In the genomic region with DNA sequence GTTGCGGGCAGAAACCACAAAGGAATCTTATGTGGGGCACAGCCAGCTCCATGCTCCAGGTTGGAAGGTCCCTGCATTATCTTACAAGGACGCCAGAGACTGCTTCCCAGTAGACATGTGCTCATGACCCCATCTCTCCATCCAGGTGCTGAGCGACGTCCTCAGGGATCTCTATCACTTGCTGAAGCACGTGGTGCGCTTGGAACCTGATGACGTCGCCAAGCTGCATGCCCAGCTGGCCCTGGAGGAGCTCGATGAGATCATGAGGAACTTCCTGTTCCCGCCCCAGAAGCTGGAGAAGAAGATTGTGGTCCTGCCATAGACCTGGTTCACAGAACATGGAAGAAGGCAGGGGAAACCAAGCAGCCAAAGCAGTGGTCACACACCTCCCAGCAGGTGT, we compare ENCODE assay signal across 34 mouse cellular contexts. TPM values are rescaled to one million over a fixed set of nuclear protein-coding genes. Genes with fewer than 3 reads are reported as not detected.
"Had no signal": no experiment of that assay in that cellular context is flagged by ENCODE, and none has a peak within 500 bp of the region (broad histone marks: within the 10 kb centered on the region; RNA-seq: fewer than 3 reads in every experiment).

No protein-coding gene starts in this region.

- ATAC-seq: liver, embryonic 12.5 days; liver, postnatal 0 days; lung, postnatal 0 days; midbrain, embryonic 13.5 days; midbrain, embryonic 15.5 days; midbrain, embryonic 16.5 days had no signal

- H3K36me3 ChIP-seq: liver, embryonic 12.5 days; liver, embryonic 13.5 days; liver, embryonic 15.5 days; lung, embryonic 15.5 days; midbrain, embryonic 13.5 days; midbrain, embryonic 15.5 days; neural tube, embryonic 12.5 days had no signal

- H3K27me3 ChIP-seq: limb, embryonic 12.5 days; limb, embryonic 13.5 days; limb, embryonic 15.5 days; liver, embryonic 12.5 days; liver, embryonic 13.5 days; liver, embryonic 15.5 days; lung, embryonic 15.5 days; midbrain, embryonic 12.5 days; midbrain, embryonic 13.5 days; midbrain, embryonic 15.5 days; neural tube, embryonic 12.5 days had no signal

- DNase-seq: left cerebral cortex, postnatal 4 days; liver; liver, embryonic 13.5 days; liver, postnatal 0 days; lung, adult 18-20 months; lung, adult 2 months; lung, embryonic 14.5 days; lung, postnatal 10 days; lung, postnatal 14 days; lung, postnatal 36 days; lung, postnatal 4 days; midbrain, embryonic 14.5 days had no signal

- H3K4me1 ChIP-seq: limb, embryonic 15.5 days; lung, embryonic 15.5 days; midbrain, embryonic 12.5 days; midbrain, embryonic 13.5 days; midbrain, embryonic 15.5 days; neural tube, embryonic 12.5 days had no signal

- H3K4me2 ChIP-seq: limb, embryonic 12.5 days; limb, embryonic 13.5 days; limb, embryonic 15.5 days; liver, embryonic 11.5 days; liver, embryonic 12.5 days; liver, embryonic 13.5 days; liver, embryonic 15.5 days; lung, embryonic 14.5 days; lung, embryonic 15.5 days; midbrain, embryonic 11.5 days; midbrain, embryonic 12.5 days; midbrain, embryonic 13.5 days; midbrain, embryonic 15.5 days; neural tube, embryonic 12.5 days had no signal

- H3K4me3 ChIP-seq: limb, embryonic 10.5 days; limb, embryonic 12.5 days; limb, embryonic 13.5 days; limb, embryonic 15.5 days; liver, embryonic 12.5 days; liver, embryonic 13.5 days; liver, embryonic 15.5 days; lung, embryonic 15.5 days; megakaryocyte, embryonic 14.5 days; midbrain, embryonic 10.5 days; midbrain, embryonic 12.5 days; midbrain, embryonic 13.5 days; midbrain, embryonic 15.5 days; myocyte; neural tube, embryonic 12.5 days had no signal

- H3K27ac ChIP-seq: limb, embryonic 10.5 days; limb, embryonic 12.5 days; limb, embryonic 13.5 days; limb, embryonic 15.5 days; liver, embryonic 12.5 days; liver, embryonic 13.5 days; liver, embryonic 14.5 days; liver, embryonic 15.5 days; lung, embryonic 15.5 days; macrophage; midbrain, embryonic 10.5 days; midbrain, embryonic 12.5 days; midbrain, embryonic 13.5 days; midbrain, embryonic 15.5 days; neural tube, embryonic 12.5 days had no signal

- H3K9ac ChIP-seq: limb, embryonic 12.5 days; limb, embryonic 13.5 days; limb, embryonic 15.5 days; liver, embryonic 12.5 days; liver, embryonic 13.5 days; liver, embryonic 14.5 days; liver, embryonic 15.5 days; liver, postnatal 0 days; lung, embryonic 14.5 days; lung, embryonic 15.5 days; midbrain, embryonic 12.5 days; midbrain, embryonic 13.5 days; midbrain, embryonic 15.5 days; neural tube, embryonic 12.5 days had no signal

- H3K9me3 ChIP-seq: limb, embryonic 10.5 days; limb, embryonic 12.5 days; limb, embryonic 13.5 days; limb, embryonic 15.5 days; liver, embryonic 12.5 days; liver, embryonic 13.5 days; liver, embryonic 15.5 days; lung, embryonic 15.5 days; megakaryocyte, embryonic 14.5 days; midbrain, embryonic 10.5 days; midbrain, embryonic 12.5 days; midbrain, embryonic 13.5 days; midbrain, embryonic 15.5 days; neural tube, embryonic 12.5 days had no signal

RNA-seq across cellular contexts. Expression of a gene that starts 20.0 kb away (rescaled TPM):
- total RNA-seq: liver, adult 2 months; megakaryocyte, adult 5-6 weeks had no signal
